Mouse (Mus musculus) liver, embryonic 14.5 days (tissue): ENCODE measurements at regions not wholly inside any gene's neighbourhood (a gene's known extent, or its start where the extent isn't known, plus 50 kb on each side); places are given as distances from the start of the nearest gene placed in this dataset.

Source experiments
- ATAC-seq: fragments of 200-750 bp; cut with Nextera tagmentation; 2 replicates; pipeline ENCODE4 v1.8.0; 2017; ENCODE audit warnings: moderate number of reproducible peaks, mild to moderate bottlenecking, moderate library complexity; ENCODE audit not compliant: insufficient read depth
- DNase-seq, 3 experiments: peaks; one replicate each; pipeline ENCODE4 v3.0.0-alpha.2; 2012 to 2013; ENCODE audit warnings: low read depth in 3 of 3, low spot score in 3 of 3
- H3K27ac ChIP-seq: fragments of 300-500 bp; sonication (generic); 2 replicates; pipeline ENCODE4 v1.5.1; 2014; ENCODE audit warnings: moderate library complexity, mild to moderate bottlenecking, control low read depth, inconsistent platforms
- H3K27me3 ChIP-seq: fragments of 300-500 bp; sonication (generic); 2 replicates; pipeline ENCODE4 v1.6.1; 2014; ENCODE audit warnings: mild to moderate bottlenecking, low read length, moderate library complexity; ENCODE audit not compliant: control insufficient read depth, insufficient read depth
- H3K36me3 ChIP-seq: fragments of 300-500 bp; sonication (generic); replicated peaks from 2 replicates; pipeline ENCODE4 v1.6.1; 2014; ENCODE audit warnings: low read depth; ENCODE audit not compliant: control insufficient read depth, insufficient read depth
- H3K4me1 ChIP-seq, 2 experiments: fragments of 200-500 bp in 1 of 2; fragments of 300-500 bp in 1 of 2; sonication (generic) in 1 of 2; replicated peaks; 2 replicates each; pipeline ENCODE4 v1.6.1; 2012 to 2014; ENCODE audit warnings: antibody characterized with exemption in 1 of 2, inconsistent platforms in 1 of 2, low read length in 1 of 2; ENCODE audit not compliant: control insufficient read depth in 2 of 2, insufficient read depth in 2 of 2
- H3K4me2 ChIP-seq: fragments of 300-500 bp; sonication (generic); 2 replicates; pipeline ENCODE4 v1.6.1; 2014; ENCODE audit warnings: low read depth, mild to moderate bottlenecking, control low read depth, moderate library complexity
- H3K4me3 ChIP-seq, 2 experiments: fragments of 200-500 bp in 1 of 2; fragments of 300-500 bp in 1 of 2; sonication (generic) in 1 of 2; 2 replicates each; pipeline ENCODE4 v1.5.1; 2012 to 2014; ENCODE audit warnings: low read depth in 2 of 2, low read length in 2 of 2, mild to moderate bottlenecking in 2 of 2, control low read depth in 1 of 2, inconsistent platforms in 1 of 2, moderate library complexity in 1 of 2; ENCODE audit not compliant: insufficient read depth in 1 of 2
- H3K9ac ChIP-seq: fragments of 300-500 bp; sonication (generic); replicated peaks from 2 replicates; pipeline ENCODE4 v1.6.1; 2014; ENCODE audit warnings: mild to moderate bottlenecking, control low read depth, moderate library complexity
- H3K9me3 ChIP-seq: fragments of 300-500 bp; sonication (generic); 2 replicates; pipeline ENCODE4 v1.6.1; 2016; ENCODE audit warnings: low read length, mixed read lengths; ENCODE audit not compliant: control insufficient read depth
- CTCF ChIP-seq: IDR thresholded peaks from 2 replicates; pipeline ENCODE4 v1.5.1; 2016; ENCODE audit warnings: antibody characterized with exemption, low read depth, control low read depth
- EP300 ChIP-seq: IDR thresholded peaks from 2 replicates; pipeline ENCODE4 v1.6.1; 2016; ENCODE audit warnings: antibody characterized with exemption, low read depth
- WGBS: fragments of 180-500 bp; shearing (Covaris S2); extraction: QIAGEN DNeasy Blood & Tissue Kit; methylation state at CpG from one replicate; pipeline ENCODE4 v1.1.7; 2014; ENCODE audit not compliant: insufficient replicate concordance; 5-methylcytosine and 5-hydroxymethylcytosine counted together

GRCm38 (mm10) chr3:34377913-34378312, 272.3 kb upstream of the Sox2 start:
- no peaks in the 10 kb centered on the region for H3K4me1 ChIP-seq
- no peak overlapping the region for H3K4me2 ChIP-seq
- H3K9ac ChIP-seq = no peak overlapping the region
- TF ChIP-seq CTCF (no peak), EP300 (no peak)
- WGBS = 19% methylated on average over 2 of the region's 2 CpGs
- DNase-seq = no peak
- ATAC-seq = no peak
- H3K27me3 ChIP-seq = no peaks in the 10 kb centered on the region
- no peak overlapping the region for H3K27ac ChIP-seq
- no peaks in the 10 kb centered on the region for H3K36me3 ChIP-seq
- no peaks in the 10 kb centered on the region for H3K9me3 ChIP-seq
- no peak overlapping the region for H3K4me3 ChIP-seq

- no peak overlapping the region for H3K4me3 ChIP-seq
- no peaks in the 10 kb centered on the region for H3K9me3 ChIP-seq
- no peak overlapping the region for H3K27ac ChIP-seq
- H3K9ac ChIP-seq = no peak overlapping the region
- no peaks in the 10 kb centered on the region for H3K36me3 ChIP-seq
- DNase-seq = no peak
- H3K4me1 ChIP-seq = no peaks in the 10 kb centered on the region
- no peak overlapping the region for H3K4me2 ChIP-seq
- H3K27me3 ChIP-seq = no peaks in the 10 kb centered on the region
- ATAC-seq = no peak
- no peak for TF ChIP-seq EP300
- TF ChIP-seq CTCF = no peak
- WGBS = 68% methylated on average over 12 of the region's 12 CpGs
These were observed 272.9 kb upstream of the Sox2 start for GRCm38 (mm10) chr3:34377329-34377728.

GRCm38 (mm10) chr3:34371418-34371817, 278.8 kb upstream of the Sox2 start:
- no peaks in the 10 kb centered on the region for H3K36me3 ChIP-seq
- no peak overlapping the region for H3K4me2 ChIP-seq
- no peaks in the 10 kb centered on the region for H3K4me1 ChIP-seq
- no peaks in the 10 kb centered on the region for H3K27me3 ChIP-seq
- ATAC-seq (no peak), DNase-seq (no peak)
- WGBS = 46% methylated on average over 2 of the region's 2 CpGs
- H3K9me3 ChIP-seq = no peaks in the 10 kb centered on the region
- no peak for TF ChIP-seq CTCF
- no peak for TF ChIP-seq EP300
- H3K4me3 ChIP-seq = no peak overlapping the region
- no peak overlapping the region for H3K27ac ChIP-seq
- no peak overlapping the region for H3K9ac ChIP-seq

- DNase-seq = no peak
- Histone ChIP-seq H3K4me3 (no peak overlapping the region), H3K36me3 (no peaks in the 10 kb centered on the region), H3K4me1 (no peaks in the 10 kb centered on the region), H3K9ac (no peak overlapping the region), H3K4me2 (no peak overlapping the region), H3K27ac (no peak overlapping the region), H3K9me3 (no peaks in the 10 kb centered on the region), H3K27me3 (no peaks in the 10 kb centered on the region)
- no peak for TF ChIP-seq EP300
- WGBS = 42% methylated on average over 9 of the region's 9 CpGs
- no peak for ATAC-seq
These were observed 257.0 kb upstream of the Dnajc19 start for GRCm38 (mm10) chr3:34338100-34338499.

- 49% methylated on average over 4 of the region's 4 CpGs for WGBS
- no peak overlapping the region for H3K4me3 ChIP-seq
- H3K9me3 ChIP-seq = no peaks in the 10 kb centered on the region
- no peak overlapping the region for H3K4me2 ChIP-seq
- no peak for TF ChIP-seq CTCF
- no peak for TF ChIP-seq EP300
- no peak overlapping the region for H3K9ac ChIP-seq
- H3K36me3 ChIP-seq = no peaks in the 10 kb centered on the region
- no peaks in the 10 kb centered on the region for H3K27me3 ChIP-seq
- ATAC-seq (no peak), DNase-seq (no peak)
- no peak overlapping the region for H3K27ac ChIP-seq
- no peaks in the 10 kb centered on the region for H3K4me1 ChIP-seq
These were observed 252.4 kb upstream of the Dnajc19 start for GRCm38 (mm10) chr3:34333555-34333954.

- Histone ChIP-seq H3K36me3 (no peaks in the 10 kb centered on the region), H3K4me3 (no peak overlapping the region), H3K4me2 (no peak overlapping the region), H3K9me3 (no peaks in the 10 kb centered on the region), H3K4me1 (no peaks in the 10 kb centered on the region), H3K27me3 (no peaks in the 10 kb centered on the region), H3K27ac (no peak overlapping the region), H3K9ac (no peak overlapping the region)
- ATAC-seq (no peak), DNase-seq (no peak)
- no peak for TF ChIP-seq CTCF
- TF ChIP-seq EP300 = no peak
- 40% methylated on average over 5 of the region's 5 CpGs for WGBS
These were observed 250.8 kb upstream of the Dnajc19 start for GRCm38 (mm10) chr3:34331889-34332276.
